In the genomic region with DNA sequence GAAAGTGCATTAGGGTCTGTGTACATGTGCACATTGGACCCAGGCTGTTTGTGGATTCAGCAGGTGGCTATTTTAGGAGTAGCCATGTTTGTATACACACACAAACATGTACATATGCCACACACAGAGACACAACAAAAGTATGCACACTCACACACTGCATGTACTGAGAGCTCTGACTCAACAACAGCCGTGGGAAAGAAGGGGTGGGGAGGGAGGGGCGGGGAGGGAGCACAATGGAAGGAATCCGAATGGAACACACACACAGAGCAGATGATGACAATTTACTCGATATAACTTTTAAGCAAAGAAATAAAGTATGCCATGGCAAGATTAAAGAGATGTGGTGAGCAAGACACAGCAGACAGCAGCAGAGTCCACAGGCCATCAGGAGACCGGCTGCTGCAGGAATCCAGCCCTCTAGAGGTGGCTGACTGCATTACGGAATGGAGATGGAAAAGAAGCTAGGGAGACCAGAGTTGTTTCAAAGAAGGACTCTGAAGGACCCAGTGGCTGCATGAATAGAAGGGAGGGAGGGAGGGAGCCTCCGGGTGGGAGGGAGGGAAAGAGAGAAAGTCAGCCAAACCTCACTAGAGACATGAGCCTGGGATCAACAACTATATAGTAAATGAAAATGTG, we compare ENCODE assay signal across 9 mouse cellular contexts.
DNase-seq lines count a peak whose midpoint lies in the region; ATAC-seq and TF ChIP-seq lines count a peak whose summit lies in the region.
"Had no signal": no experiment of that assay in that cellular context is flagged by ENCODE, and none has a peak within 500 bp of the region (broad histone marks: within the 10 kb centered on the region; RNA-seq: fewer than 3 reads in every experiment).

No protein-coding gene starts in this region.

- no peaks in the 10 kb centered on the region for H3K27me3 ChIP-seq in heart, postnatal 0 days (ENCODE audit: control insufficient read depth, insufficient read depth, low read length)
- no peaks in the 10 kb centered on the region for H3K27me3 ChIP-seq in embryonic facial prominence, embryonic 11.5 days (ENCODE audit: control insufficient read depth, insufficient read depth, low read length)
- no peaks in the 10 kb centered on the region for H3K27me3 ChIP-seq in intestine, embryonic 16.5 days (replicated peaks; ENCODE audit: control insufficient read depth, insufficient read depth, low read length)

- no peak for TF ChIP-seq EP300 in heart, postnatal 0 days (IDR thresholded peaks at IDR 0.05; ENCODE audit: low read depth)

- peak; percentile 78 for TF ChIP-seq CTCF in heart, postnatal 0 days (IDR thresholded peaks at IDR 0.05; ENCODE audit: low read depth)

- peak; percentile 60 for DNase-seq in heart, postnatal 0 days (ENCODE audit: low spot score)
- DNase-seq in heart, adult 8-10 months (ENCODE audit: low spot score) = no peak
- peak; percentile 74 for DNase-seq in NIH3T3 (ENCODE audit: low read depth)
- peak; percentile 73 for DNase-seq in embryonic facial prominence, embryonic 11.5 days (ENCODE audit: low spot score)
- DNase-seq in mesoderm, embryonic 11.5 days (ENCODE audit: low read depth, low spot score) = peak; percentile 69
- DNase-seq in telencephalon, adult 2 months (ENCODE audit: low read depth, low spot score) = peak; percentile 24
- DNase-seq in ovary, postnatal 10 days (ENCODE audit: low spot score) = no peak

- no peak overlapping the region for H3K9ac ChIP-seq in heart, postnatal 0 days (replicated peaks; ENCODE audit: low read depth, low read length)
- no peak overlapping the region for H3K9ac ChIP-seq in embryonic facial prominence, embryonic 11.5 days (replicated peaks; ENCODE audit: low read length)
- no peak overlapping the region for H3K9ac ChIP-seq in intestine, embryonic 16.5 days (ENCODE audit: low read depth, low read length)

- H3K4me1 ChIP-seq in heart, postnatal 0 days (ENCODE audit: control insufficient read depth, insufficient read depth) = peaks cover 17% of the 10 kb centered on the region; the same call in 1 of the 2 replicates
- no peaks in the 10 kb centered on the region for H3K4me1 ChIP-seq in embryonic facial prominence, embryonic 11.5 days (ENCODE audit: control insufficient read depth, insufficient read depth, low read length)
- peaks cover 21% of the 10 kb centered on the region for H3K4me1 ChIP-seq in intestine, embryonic 16.5 days (ENCODE audit: control insufficient read depth, insufficient read depth, low read length)

- 0 out of 2 replicates have a peak, but pooled peaks cover 3% of the 10 kb centered on the region for H3K36me3 ChIP-seq in heart, postnatal 0 days (replicated peaks; ENCODE audit: control insufficient read depth, insufficient read depth, low read length)
- H3K36me3 ChIP-seq in embryonic facial prominence, embryonic 11.5 days (replicated peaks; ENCODE audit: control insufficient read depth, insufficient read depth, low read depth, low read length) = no peaks in the 10 kb centered on the region
- no peaks in the 10 kb centered on the region for H3K36me3 ChIP-seq in intestine, embryonic 16.5 days (ENCODE audit: control insufficient read depth, insufficient read depth, low read length)

- H3K4me2 ChIP-seq in heart, postnatal 0 days (ENCODE audit: low read depth, low read length) = no peak overlapping the region
- no peak overlapping the region; the same call in 1 of the 2 replicates for H3K4me2 ChIP-seq in embryonic facial prominence, embryonic 11.5 days (ENCODE audit: low read depth, low read length)
- no peak overlapping the region for H3K4me2 ChIP-seq in intestine, embryonic 16.5 days (ENCODE audit: low read depth, low read length)

- no peak overlapping the region for H3K27ac ChIP-seq in heart, postnatal 0 days (ENCODE audit: low read depth)
- no peak overlapping the region for H3K27ac ChIP-seq in embryonic facial prominence, embryonic 11.5 days (replicated peaks; ENCODE audit: low read depth, low read length)
- H3K27ac ChIP-seq in intestine, embryonic 16.5 days (ENCODE audit: low read length) = no peak overlapping the region
- H3K27ac ChIP-seq: macrophage had no signal

- ATAC-seq in heart, postnatal 0 days (ENCODE audit: insufficient read depth, low read depth) = peak; percentile 63; the same call in 1 of the 2 replicates
- 0 out of 2 replicates have a peak, but pooled peaks have one; percentile 57 for ATAC-seq in embryonic facial prominence, embryonic 11.5 days (replicated peaks; ENCODE audit: insufficient number of reproducible peaks, low FRiP score, low TSS enrichment, low read depth)
- ATAC-seq in intestine, embryonic 16.5 days = peak; percentile 35; the same call in 1 of the 2 replicates

- WGBS in heart, postnatal 0 days = 33% methylated on average over 7 of the region's 7 CpGs
- WGBS in embryonic facial prominence, embryonic 11.5 days = 37% methylated on average over 7 of the region's 7 CpGs
- WGBS in intestine, embryonic 16.5 days = 33% methylated on average over 7 of the region's 7 CpGs

- no peaks in the 10 kb centered on the region for H3K9me3 ChIP-seq in heart, postnatal 0 days (replicated peaks; ENCODE audit: control insufficient read depth, low read length)
- no peaks in the 10 kb centered on the region for H3K9me3 ChIP-seq in embryonic facial prominence, embryonic 11.5 days (replicated peaks; ENCODE audit: control insufficient read depth, low read length)
- H3K9me3 ChIP-seq in intestine, embryonic 16.5 days (ENCODE audit: control insufficient read depth, low read length) = no peaks in the 10 kb centered on the region

- H3K4me3 ChIP-seq in heart, postnatal 0 days (ENCODE audit: low read depth, low read length) = no peak overlapping the region
- H3K4me3 ChIP-seq in embryonic facial prominence, embryonic 11.5 days (ENCODE audit: low read depth, low read length) = no peak overlapping the region
- H3K4me3 ChIP-seq in intestine, embryonic 16.5 days (ENCODE audit: low read length) = no peak overlapping the region

Comparison
In these comparisons a context has a peak if more than half of its experiments do, and no peak if none do; other contexts are left out.
1. DNase-seq: peak in heart, postnatal 0 days (single experiment), NIH3T3 (single experiment), embryonic facial prominence, embryonic 11.5 days (single experiment), mesoderm, embryonic 11.5 days (single experiment) and telencephalon, adult 2 months (single experiment); none in heart, adult 8-10 months (single experiment) and ovary, postnatal 10 days (single experiment).
2. Peak in every context shown above with its lines, with median percentiles within 50 percentile points of each other: ATAC-seq.